Mouse (Mus musculus) liver, adult 2 months (tissue): ENCODE measurements around the gene Gm8108.
"Not testable (repeated sequence)": the region's sequence is repeated elsewhere in the genome, so short reads cannot be mapped to it uniquely, and the experiment has no call there.

ENCODE experiments used
- CTCF ChIP-seq: fragments of 200-500 bp; IDR thresholded peaks from 2 replicates; pipeline ENCODE4 v1.5.1; 2011; ENCODE audit warnings: low read depth, low read length, control low read depth
- POLR2A ChIP-seq: fragments of 200-500 bp; IDR thresholded peaks from 2 replicates; pipeline ENCODE4 v1.6.1; 2011; ENCODE audit warnings: low read length, control low read depth; ENCODE audit not compliant: insufficient read depth; ENCODE audit errors: extremely low read depth

DNA sequence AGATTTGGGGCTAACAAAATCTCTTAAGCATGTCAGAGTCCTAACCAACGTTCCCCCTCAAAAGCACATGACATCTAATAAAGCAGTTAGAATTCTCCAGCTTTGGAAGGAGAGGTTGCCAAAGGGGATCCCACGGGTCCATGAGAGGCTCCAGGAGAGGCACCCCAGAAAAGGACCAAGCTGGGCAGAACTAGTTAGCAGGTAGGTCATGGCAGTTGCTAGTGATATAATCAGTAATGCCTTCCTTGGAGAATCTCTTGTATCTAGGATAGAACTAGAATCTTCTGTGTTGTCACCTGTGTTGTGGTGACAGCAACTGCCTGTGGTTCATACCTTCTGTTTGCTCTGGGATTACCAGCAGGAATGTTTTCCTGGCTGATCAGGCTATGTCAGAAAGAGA, 54.4 kb downstream of the Gm8108 start, which contains the start of gene Gm3127:
- TF ChIP-seq POLR2A, CTCF: not testable (repeated sequence)
